ENCODE assay signal across 8 mouse cellular contexts in the genomic region with DNA sequence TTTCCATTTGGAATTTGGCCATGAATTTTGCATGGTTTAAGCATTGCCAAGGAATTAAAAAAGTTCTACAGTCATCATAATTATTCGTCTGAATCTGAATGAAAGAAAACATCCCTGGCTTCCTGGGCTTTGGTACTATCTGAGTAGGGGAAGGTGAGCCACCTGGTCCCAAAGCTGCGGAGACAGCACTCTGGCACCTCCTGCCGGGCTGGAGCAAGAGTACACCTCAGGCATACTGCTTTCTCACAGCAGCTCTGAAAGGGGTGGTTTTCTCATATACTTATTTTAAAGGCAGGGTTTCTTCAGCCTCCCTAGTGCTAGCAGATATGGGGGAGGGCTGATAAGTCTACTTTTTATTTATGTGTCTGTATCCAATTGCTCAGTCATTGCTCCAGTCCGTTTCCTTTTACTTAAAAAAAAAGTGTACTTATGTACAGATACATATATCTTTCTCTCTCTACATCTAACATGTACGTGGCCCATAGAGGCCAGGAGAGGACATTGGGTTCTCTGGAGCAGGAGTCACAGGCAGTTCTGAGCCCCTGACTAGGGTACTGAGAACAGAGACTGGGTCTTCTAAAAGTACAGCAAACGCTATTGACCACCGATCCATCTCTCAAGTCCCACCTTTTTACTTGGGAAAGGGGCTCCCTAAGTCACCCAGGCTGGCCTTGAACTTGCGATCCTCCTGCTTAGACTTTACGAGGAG. TPM values are rescaled to one million over a fixed set of nuclear protein-coding genes. Genes with fewer than 3 reads are reported as not detected.
A peak's percentile ranks its signal among the peaks of the same experiment; 100 is the strongest.
DNase-seq lines count a peak whose midpoint lies in the region; ATAC-seq and TF ChIP-seq lines count a peak whose summit lies in the region.

No protein-coding gene starts in this region.

- no peaks in the 10 kb centered on the region for H3K79me2 ChIP-seq in liver, adult 2 months (ENCODE audit: control insufficient read depth, insufficient read depth, low read length)

- peak; percentile 86 for ATAC-seq in erythroblast, adult 5-6 weeks (replicated peaks; ENCODE audit: low FRiP score, poor library complexity, severe bottlenecking)
- peak; percentile 73 for ATAC-seq in heart, embryonic 11.5 days (replicated peaks; ENCODE audit: insufficient number of reproducible peaks, low FRiP score, low TSS enrichment)
- peak; percentile 75 for ATAC-seq in kidney, embryonic 15.5 days (replicated peaks; ENCODE audit: low FRiP score)
- peak; percentile 79 for ATAC-seq in monocyte, adult 5-6 weeks (replicated peaks; ENCODE audit: insufficient number of reproducible peaks, low FRiP score, low TSS enrichment, poor library complexity, severe bottlenecking)

- peak; percentile 95 for TF ChIP-seq CTCF in brain, embryonic 14.5 days (IDR thresholded peaks at IDR 0.05; ENCODE audit: borderline replicate concordance, extremely low read depth, insufficient read depth, insufficient read length)
- peak; percentile 99 for TF ChIP-seq CTCF in liver, adult 2 months (IDR thresholded peaks at IDR 0.05; ENCODE audit: low read depth, low read length)

- H3K9ac ChIP-seq in heart, embryonic 11.5 days (ENCODE audit: low read depth, low read length) = peak overlapping the region; percentile 94
- peak overlapping the region; percentile 62 for H3K9ac ChIP-seq in kidney, embryonic 15.5 days
- H3K9ac ChIP-seq in liver, adult 2 months (ENCODE audit: low read depth, low read length) = peak overlapping the region; percentile 77

- H3K4me3 ChIP-seq in heart, embryonic 11.5 days (ENCODE audit: low read depth, low read length) = peak overlapping the region; percentile 75
- peak overlapping the region; percentile 83 for H3K4me3 ChIP-seq in kidney, embryonic 15.5 days (replicated peaks)
- H3K4me3 ChIP-seq in liver, adult 2 months (ENCODE audit: insufficient read depth, low read depth, low read length) = peak overlapping the region; percentile 56

- H3K27ac ChIP-seq in heart, embryonic 11.5 days (ENCODE audit: low read depth, low read length) = peak overlapping the region; percentile 87
- H3K27ac ChIP-seq in kidney, embryonic 15.5 days = peak overlapping the region; percentile 86
- peak overlapping the region; percentile 40 for H3K27ac ChIP-seq in liver, adult 2 months (replicated peaks; ENCODE audit: insufficient read depth, low read depth, low read length)

- H3K4me1 ChIP-seq in heart, embryonic 11.5 days (ENCODE audit: control insufficient read depth, insufficient read depth, low read length) = peaks cover 13% of the 10 kb centered on the region; the same call in 1 of the 2 replicates
- peaks cover 29% of the 10 kb centered on the region for H3K4me1 ChIP-seq in kidney, embryonic 15.5 days
- peaks cover 11% of the 10 kb centered on the region for H3K4me1 ChIP-seq in liver, adult 2 months (ENCODE audit: control insufficient read depth, insufficient read depth, low read length)

- peak overlapping the region; percentile 82 for H3K4me2 ChIP-seq in heart, embryonic 11.5 days
- peak overlapping the region; percentile 70 for H3K4me2 ChIP-seq in kidney, embryonic 15.5 days

- H3K27me3 ChIP-seq in heart, embryonic 11.5 days (ENCODE audit: control insufficient read depth, insufficient read depth, low read length) = no peaks in the 10 kb centered on the region
- H3K27me3 ChIP-seq in kidney, embryonic 15.5 days = no peaks in the 10 kb centered on the region
- H3K27me3 ChIP-seq in liver, adult 2 months (ENCODE audit: control insufficient read depth, insufficient read depth, low read length) = no peaks in the 10 kb centered on the region

- H3K36me3 ChIP-seq in heart, embryonic 11.5 days (ENCODE audit: control insufficient read depth, insufficient read depth, low read length) = peaks cover 19% of the 10 kb centered on the region
- H3K36me3 ChIP-seq in kidney, embryonic 15.5 days = peaks cover 28% of the 10 kb centered on the region
- H3K36me3 ChIP-seq in liver, adult 2 months (ENCODE audit: control insufficient read depth, insufficient read depth, low read length) = no peaks in the 10 kb centered on the region

- no peaks in the 10 kb centered on the region for H3K9me3 ChIP-seq in heart, embryonic 11.5 days (replicated peaks; ENCODE audit: control insufficient read depth, low read length)
- H3K9me3 ChIP-seq in kidney, embryonic 15.5 days (replicated peaks) = no peaks in the 10 kb centered on the region

- peak; percentile 88 for DNase-seq in CD4-positive helper T cell, adult 2 months (ENCODE audit: low read depth, low spot score)
- DNase-seq in brain, embryonic 14.5 days (ENCODE audit: low read depth) = peak; percentile 90
- DNase-seq in liver, adult 2 months (ENCODE audit: extremely low read depth, low read depth, low spot score) = peak; percentile 66
- DNase-seq in spleen, postnatal 36 days (ENCODE audit: low spot score in 2 of 2) = peak; percentile 79 to 81

- TF ChIP-seq POLR2A in brain, embryonic 14.5 days (IDR thresholded peaks at IDR 0.05; ENCODE audit: borderline replicate concordance, extremely low read depth, insufficient read depth, insufficient read length, poor library complexity, severe bottlenecking) = no peak
- no peak for TF ChIP-seq POLR2A in liver, adult 2 months (IDR thresholded peaks at IDR 0.05; ENCODE audit: extremely low read depth, insufficient read depth, low read length)

- WGBS in heart, embryonic 11.5 days (ENCODE audit: insufficient replicate concordance) = under 1% methylated on average over 9 of the region's 9 CpGs
- WGBS in kidney, embryonic 15.5 days = 0% methylated on average over 9 of the region's 9 CpGs
- WGBS in liver, adult 2 months = under 1% methylated on average over 9 of the region's 9 CpGs

RNA-seq across cellular contexts. Expression of a gene that starts 0.7 kb away (rescaled TPM):
- polyA plus RNA-seq in brain, embryonic 14.5 days (2012; rRNA removed) = 53.3 and 80.6 TPM in 2 replicates
- 29.2 and 33.4 TPM in 2 replicates for total RNA-seq in erythroblast, adult 5-6 weeks (2015; ENCODE audit: low replicate concordance)
- 101 and 103 TPM in 2 replicates for total RNA-seq in erythroblast, adult 5-6 weeks (2017; ENCODE audit: low replicate concordance)
- polyA plus RNA-seq in heart, embryonic 11.5 days (2014; fragmentation: Nextera tagmentation; extraction: Ambion mirVana) = 104 and 110 TPM in 2 replicates
- polyA plus RNA-seq in kidney, embryonic 15.5 days (2015; fragmentation: Nextera tagmentation; extraction: Ambion mirVana) = 173 and 194 TPM in 2 replicates
- total RNA-seq in liver, adult 2 months (2014; rRNA removed) = 2.8 and 8.3 TPM in 2 replicates
- polyA plus RNA-seq in liver, adult 2 months (2012; rRNA removed) = 2.0 and 2.2 TPM in 2 replicates
- 28.1 to 55.4 TPM (median 30.7 TPM) in 3 replicates for total RNA-seq in monocyte, adult 5-6 weeks (2017)

RNA-seq across cellular contexts. Expression of a gene that starts 15.3 kb away (rescaled TPM):
- 9.1 and 16.2 TPM in 2 replicates for polyA plus RNA-seq in brain, embryonic 14.5 days (2012; rRNA removed)
- total RNA-seq in erythroblast, adult 5-6 weeks (2015; ENCODE audit: low replicate concordance) = 38.8 and 51.6 TPM in 2 replicates
- total RNA-seq in erythroblast, adult 5-6 weeks (2017; ENCODE audit: low replicate concordance) = 58.8 and 63.7 TPM in 2 replicates
- 9.5 and 17.2 TPM in 2 replicates for polyA plus RNA-seq in heart, embryonic 11.5 days (2014; fragmentation: Nextera tagmentation; extraction: Ambion mirVana)
- polyA plus RNA-seq in kidney, embryonic 15.5 days (2015; fragmentation: Nextera tagmentation; extraction: Ambion mirVana) = 37.9 and 40.1 TPM in 2 replicates
- 16.0 and 33.4 TPM in 2 replicates for total RNA-seq in liver, adult 2 months (2014; rRNA removed)
- 12.4 and 19.2 TPM in 2 replicates for polyA plus RNA-seq in liver, adult 2 months (2012; rRNA removed)
- 50.8 to 61.9 TPM (median 55.9 TPM) in 3 replicates for total RNA-seq in monocyte, adult 5-6 weeks (2017)

Comparison
In these comparisons a context has a peak if more than half of its experiments do, and no peak if none do; other contexts are left out.
1. Peak in every context shown above with its lines: DNase-seq, ATAC-seq, H3K4me3 ChIP-seq and H3K27ac ChIP-seq.
2. RNA of a gene that starts 0.7 kb away (polyA plus RNA-seq): 173 to 194 TPM in kidney, embryonic 15.5 days, 104 to 110 TPM in heart, embryonic 11.5 days and 53.3 to 80.6 TPM in brain, embryonic 14.5 days; 2.0 to 2.2 TPM in liver, adult 2 months; every median in the first group is over 10 times any median in the second.